Mouse (Mus musculus) megakaryocyte-erythroid progenitor cell, adult 5 weeks (primary cell): ENCODE measurements around the gene Rbm3. TPM values are rescaled to one million over a fixed set of nuclear protein-coding genes. Genes with fewer than 3 reads are reported as not detected.

Experiments
- polyA plus RNA-seq: library from polyadenylated mRNA; stranded (reverse); fragments of >175 nt; gene quantifications from 2 replicates; pipeline ENCODE4 v1.2.3, GENCODE M21; 2012

Rbm3 gene
- 148 and 243 TPM in 2 replicates for polyA plus RNA-seq

DNA sequence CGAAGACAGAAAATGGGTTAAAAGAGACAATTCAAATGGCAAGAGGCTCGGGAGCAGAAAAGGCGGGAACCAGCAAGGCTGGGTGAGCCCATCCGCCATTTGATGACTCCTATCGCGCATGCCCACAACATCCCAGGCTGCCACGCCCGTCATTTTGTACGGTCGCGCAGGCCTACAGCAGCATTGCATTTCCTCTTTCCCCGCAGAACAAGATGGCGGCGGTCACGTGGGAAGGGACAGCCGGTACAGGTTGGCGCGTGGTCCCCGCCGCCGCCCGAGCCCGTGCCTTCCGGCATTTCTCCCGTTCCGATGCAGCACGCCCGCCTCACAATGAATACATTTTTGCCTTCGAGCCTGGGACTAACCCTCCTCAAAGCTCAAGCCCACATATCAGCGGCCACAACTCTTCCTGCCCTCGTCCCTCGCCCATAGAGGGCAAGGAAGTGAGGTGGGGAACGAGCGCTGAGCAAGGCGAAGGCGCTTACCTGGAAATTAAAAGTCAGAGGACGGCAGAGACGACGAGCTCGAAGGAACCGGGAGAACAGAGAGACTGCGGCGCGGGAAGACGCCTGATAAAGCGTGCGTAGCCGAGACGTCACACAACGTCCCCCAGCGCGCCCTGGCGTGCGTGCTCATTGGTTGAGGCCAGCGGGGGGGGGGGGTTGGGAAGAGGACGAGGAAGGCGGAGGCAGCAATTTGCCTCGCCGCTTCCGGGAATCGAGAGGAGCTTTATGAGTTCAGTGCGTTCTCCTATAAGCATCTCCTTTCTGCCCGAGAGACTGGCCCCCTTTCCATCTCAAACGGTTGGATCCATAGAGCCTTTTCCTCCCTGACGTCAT lies at the start of gene Rbm3:
Gene Rbm3, minus strand, starts transcription at position 728 of the 839 bp plus-strand sequence.

DNA sequence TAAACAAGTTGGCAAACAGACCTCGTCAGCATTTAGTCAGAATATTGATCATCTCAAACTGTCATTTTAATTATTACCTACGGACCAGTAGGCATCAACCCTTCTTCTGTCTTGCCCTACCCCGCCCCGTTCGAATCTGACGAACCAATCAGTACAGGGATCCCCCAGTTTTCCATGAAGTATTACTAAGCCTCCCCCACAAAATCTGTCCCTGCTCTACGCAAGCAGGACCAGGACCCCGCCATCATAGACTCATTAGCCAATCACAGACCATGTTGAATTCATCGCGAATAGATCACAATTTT lies 47.7 kb upstream of the Rbm3 start, which contains the start of gene Ebp:
Gene Ebp, minus strand, starts transcription at position 94 of the 305 bp plus-strand sequence.

DNA sequence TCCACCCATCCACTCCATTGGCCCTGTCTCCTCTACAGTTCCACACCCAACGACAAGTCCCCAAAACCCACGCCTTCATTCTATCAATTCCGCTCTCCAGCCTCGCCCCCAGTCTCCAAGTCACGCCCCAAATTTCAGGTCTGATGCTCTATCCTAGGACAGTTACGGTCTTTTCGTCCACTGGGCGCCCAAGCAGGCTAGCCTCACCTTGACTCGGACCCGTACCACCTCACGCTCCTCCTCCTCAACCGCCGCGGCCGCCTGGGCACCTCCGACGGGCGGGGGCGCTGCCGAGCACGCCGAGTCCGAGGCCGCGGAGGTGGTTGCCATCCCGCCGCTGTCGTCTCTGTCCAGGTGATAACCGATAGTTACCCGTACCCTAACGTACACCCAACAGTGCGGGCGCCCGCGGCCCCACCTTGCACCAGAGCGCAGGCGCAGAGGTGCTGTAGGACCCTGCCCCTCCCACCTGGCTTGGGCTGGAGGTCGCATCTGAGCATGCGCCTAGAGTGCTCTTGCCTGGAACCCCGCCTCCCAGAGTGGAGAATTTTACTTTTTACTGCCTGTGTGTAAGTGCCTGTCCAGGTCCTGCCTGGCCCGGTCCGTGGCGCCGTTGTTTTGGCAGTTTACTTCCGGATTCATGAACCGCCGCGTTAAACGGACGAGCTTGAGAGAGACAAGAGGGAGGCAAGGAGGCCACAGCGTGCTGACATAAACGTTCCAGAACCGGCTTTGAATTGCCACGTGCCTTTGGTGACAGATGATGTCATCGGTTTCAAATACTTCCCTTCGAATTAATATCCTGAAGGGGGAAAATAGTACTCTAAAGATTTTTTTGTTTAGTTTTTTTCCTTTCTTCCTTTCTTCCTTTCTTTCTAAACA lies 30.1 kb upstream of the Rbm3 start, which contains the start of gene Tbc1d25:
Gene Tbc1d25, minus strand, starts transcription at position 678 of the 882 bp plus-strand sequence.

DNA sequence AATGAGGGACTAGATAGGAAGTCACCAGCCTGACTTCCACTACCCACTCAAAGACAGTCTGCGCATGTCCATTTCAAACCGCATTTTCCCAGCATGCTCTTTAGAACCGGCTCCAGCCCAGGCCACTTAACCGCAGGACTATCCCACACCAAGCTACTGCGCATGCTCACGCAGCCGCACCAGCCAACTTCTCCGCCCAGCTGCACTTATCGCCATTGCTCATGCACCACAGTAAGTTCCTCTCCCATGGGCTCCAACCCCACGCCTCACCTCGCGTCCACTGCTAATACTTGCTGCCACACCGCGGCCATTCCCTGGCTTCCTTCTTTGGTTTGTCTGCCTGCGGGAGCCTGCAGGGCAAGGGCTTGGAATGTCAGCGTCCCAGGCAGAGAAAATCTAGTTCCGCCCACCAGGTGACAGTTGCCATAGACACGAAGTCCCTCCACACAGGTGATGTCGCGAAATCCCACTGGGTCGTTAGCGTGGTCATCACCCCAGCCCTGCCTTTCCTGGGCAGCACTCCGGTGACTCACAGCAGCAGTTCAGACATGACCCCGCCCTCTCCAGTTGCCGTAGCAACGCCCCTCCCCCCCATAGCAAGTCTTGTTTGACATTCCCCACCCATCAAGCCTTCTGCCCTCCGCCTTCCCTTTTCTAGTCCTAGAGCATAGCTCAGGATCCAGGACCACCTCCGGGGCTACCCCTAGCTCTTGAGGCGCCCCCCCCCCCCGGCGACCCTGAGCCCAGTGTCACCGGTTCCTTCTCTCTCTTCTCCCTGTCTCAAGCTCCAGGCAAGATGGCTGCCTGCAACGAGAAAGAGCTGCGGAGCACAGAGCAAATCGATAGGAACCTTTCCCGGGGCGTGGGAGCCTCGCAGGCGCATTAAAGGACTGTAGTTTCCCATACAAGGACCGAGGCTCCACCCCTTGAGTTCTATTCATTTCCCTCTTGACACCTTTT lies 13.4 kb downstream of the Rbm3 start, which contains the start of gene Wdr13:
Gene Wdr13, minus strand, starts transcription at position 876 of the 960 bp plus-strand sequence.

DNA sequence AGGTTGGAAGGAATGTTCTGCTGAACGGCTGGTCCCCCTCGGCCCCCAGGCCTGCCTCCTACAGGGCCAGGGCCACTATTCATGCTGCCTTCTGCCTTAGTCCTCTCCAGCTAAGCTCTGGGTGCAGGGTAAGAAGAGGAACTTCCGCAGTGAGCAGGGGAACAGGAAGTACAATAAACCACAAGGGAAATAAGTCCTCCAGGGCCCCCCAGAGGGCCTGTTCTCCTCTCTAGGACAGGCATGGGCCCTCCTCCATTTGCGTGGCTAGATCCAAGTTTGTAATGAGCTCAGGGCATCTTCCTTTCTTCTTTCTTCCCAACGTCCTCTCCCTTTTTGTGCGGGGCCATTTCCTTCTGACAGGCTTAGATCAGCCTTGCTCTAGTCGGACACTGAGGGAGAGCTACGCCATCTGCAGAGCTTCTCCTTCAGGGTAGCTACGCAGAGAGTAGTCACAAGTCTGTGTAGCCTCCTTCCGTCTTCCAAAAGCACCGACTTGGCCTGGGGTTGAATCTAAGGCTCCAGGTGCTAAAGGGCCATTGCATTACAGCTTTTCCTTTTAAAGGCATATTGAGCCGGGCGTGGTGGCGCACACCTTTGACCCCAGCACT lies 55.2 kb downstream of the Rbm3 start, which contains the start of gene Was:
Gene Was, minus strand, starts transcription at position 153 of the 608 bp plus-strand sequence.

Other genes with a start within 250 kb of the Rbm3 start
- 168 and 179 TPM in 2 replicates for gene Pqbp1, start 246.6 kb downstream of the Rbm3 start, polyA plus RNA-seq
- gene Timm17b, start 246.5 kb downstream of the Rbm3 start, polyA plus RNA-seq: 115 and 120 TPM in 2 replicates
- gene Gm10491, start 238.0 kb downstream of the Rbm3 start, polyA plus RNA-seq: not detected in 2 replicates
- not detected in 2 replicates for gene Gm10490, start 236.3 kb downstream of the Rbm3 start, polyA plus RNA-seq
- 0.06 TPM in 2 replicates for gene Pcsk1n, start 226.1 kb downstream of the Rbm3 start, polyA plus RNA-seq
- not detected in 2 replicates for gene Eras, start 217.3 kb downstream of the Rbm3 start, polyA plus RNA-seq
- 8.0 and 10.3 TPM in 2 replicates for gene Hdac6, start 198.0 kb downstream of the Rbm3 start, polyA plus RNA-seq
- 28.0 and 45.7 TPM in 2 replicates for gene Gata1, start 167.8 kb downstream of the Rbm3 start, polyA plus RNA-seq
- not detected in 2 replicates for gene Glod5, start 127.4 kb downstream of the Rbm3 start, polyA plus RNA-seq
- gene Suv39h1, start 71.1 kb downstream of the Rbm3 start, polyA plus RNA-seq: 20.0 and 21.1 TPM in 2 replicates
- gene Was, start 55.4 kb downstream of the Rbm3 start, polyA plus RNA-seq: 231 and 266 TPM in 2 replicates
- gene Wdr13, start 13.0 kb downstream of the Rbm3 start, polyA plus RNA-seq: 36.2 and 54.9 TPM in 2 replicates
- 4.8 and 5.3 TPM in 2 replicates for gene Tbc1d25, start 30.3 kb upstream of the Rbm3 start, polyA plus RNA-seq
- 4.6 and 5.8 TPM in 2 replicates for gene Ebp, start 47.6 kb upstream of the Rbm3 start, polyA plus RNA-seq
- 0.40 and 1.0 TPM in 2 replicates for gene Porcn, start 60.6 kb upstream of the Rbm3 start, polyA plus RNA-seq
- 12.8 and 13.6 TPM in 2 replicates for gene Ftsj1, start 106.5 kb upstream of the Rbm3 start, polyA plus RNA-seq
- gene Slc38a5, start 125.3 kb upstream of the Rbm3 start, polyA plus RNA-seq: 16.2 and 17.0 TPM in 2 replicates
- gene Ssxb10, start 181.5 kb upstream of the Rbm3 start, polyA plus RNA-seq: not detected in 2 replicates
- not detected in 2 replicates for gene Ssxb9, start 221.1 kb upstream of the Rbm3 start, polyA plus RNA-seq